Mouse (Mus musculus) kidney, adult 18-20 months (tissue): ENCODE data around the gene Mamdc2.

Experiments
- DNase-seq: peaks from one replicate; pipeline ENCODE4 v3.0.0; 2021

Mamdc2 gene

DNA sequence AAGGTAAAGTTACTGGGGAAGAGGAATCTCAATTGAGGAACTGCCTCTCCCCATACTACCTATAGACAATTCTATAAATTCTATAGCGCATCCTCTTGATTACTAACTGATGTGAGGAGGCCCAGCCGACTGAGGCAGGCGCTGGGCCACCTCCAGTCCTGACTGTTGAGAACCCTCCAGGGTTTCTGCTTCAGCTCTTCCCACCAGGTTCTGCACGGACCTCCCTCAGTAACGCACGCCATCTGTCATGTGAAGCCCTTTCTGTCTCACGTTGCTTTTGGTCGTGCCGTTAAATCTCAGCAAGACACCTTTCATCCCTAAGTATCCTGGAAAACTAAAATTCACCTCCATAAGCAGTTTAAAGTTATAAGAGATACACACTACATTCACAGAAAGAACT, 191.5 kb downstream of the Mamdc2 start:
- DNase-seq: no peak
